Mouse (Mus musculus) CD4-positive, CD25-positive, alpha-beta regulatory T cell, adult 4 months (primary cell): ENCODE measurements around the gene Glod4. TPM values are rescaled to one million over a fixed set of nuclear protein-coding genes. Genes with fewer than 3 reads are reported as not detected.
"Not testable (repeated sequence)": the region's sequence is repeated elsewhere in the genome, so short reads cannot be mapped to it uniquely, and the experiment has no call there.

ENCODE experiments used
- ATAC-seq: one replicate; pipeline ENCODE4 v1.8.0; 2017
- polyA plus RNA-seq, 2 experiments: library from polyadenylated mRNA; unstranded; fragments of 100-300 nt; shearing (Covaris generic); gene quantifications; one replicate each; pipeline ENCODE4 v1.2.1; 2017

The Glod4 gene
- polyA plus RNA-seq, 2 experiments from 2014 or later = 78.6 to 89.4 TPM

DNA sequence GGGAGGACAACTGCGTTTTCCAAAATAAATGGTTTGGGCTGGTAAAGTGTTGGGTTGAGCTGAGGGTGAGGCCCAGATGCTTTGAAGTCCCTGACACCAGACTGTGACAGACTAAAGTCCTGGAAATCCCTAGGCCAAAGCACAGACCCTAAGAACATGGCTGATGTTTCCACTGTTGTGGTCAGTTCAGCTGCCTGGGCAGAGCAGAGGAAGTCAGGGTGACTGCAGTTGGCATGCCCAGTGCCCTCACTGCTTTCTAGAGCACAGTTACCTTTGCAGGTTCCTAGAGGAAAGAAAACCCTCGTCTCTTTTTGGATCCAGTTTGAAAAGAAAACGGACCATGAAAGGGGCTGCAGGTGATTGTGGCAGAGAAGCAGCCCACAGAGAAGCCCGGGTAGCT, 13.9 kb upstream of the Glod4 start:
- no peak for ATAC-seq

DNA sequence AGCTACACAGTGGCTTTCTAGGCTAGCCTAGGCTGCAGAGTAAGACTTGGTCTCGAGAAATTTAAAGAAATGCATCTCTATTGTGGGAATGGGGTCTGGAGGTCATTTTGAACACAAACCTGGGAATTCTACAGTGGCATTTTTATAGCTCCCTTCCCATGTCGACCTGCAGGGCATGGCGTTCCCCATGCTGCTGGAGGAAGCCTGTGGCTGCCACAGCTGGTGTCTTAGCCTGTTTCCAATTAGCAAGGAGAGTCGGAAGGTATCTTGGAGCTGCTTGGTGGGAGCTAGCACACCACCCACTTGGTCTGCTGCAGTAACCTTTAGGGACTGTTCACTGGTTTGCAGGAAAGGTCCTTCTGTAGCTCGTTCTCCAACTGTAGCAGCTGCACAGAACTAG, 12.6 kb upstream of the Glod4 start:
- no peak for ATAC-seq

DNA sequence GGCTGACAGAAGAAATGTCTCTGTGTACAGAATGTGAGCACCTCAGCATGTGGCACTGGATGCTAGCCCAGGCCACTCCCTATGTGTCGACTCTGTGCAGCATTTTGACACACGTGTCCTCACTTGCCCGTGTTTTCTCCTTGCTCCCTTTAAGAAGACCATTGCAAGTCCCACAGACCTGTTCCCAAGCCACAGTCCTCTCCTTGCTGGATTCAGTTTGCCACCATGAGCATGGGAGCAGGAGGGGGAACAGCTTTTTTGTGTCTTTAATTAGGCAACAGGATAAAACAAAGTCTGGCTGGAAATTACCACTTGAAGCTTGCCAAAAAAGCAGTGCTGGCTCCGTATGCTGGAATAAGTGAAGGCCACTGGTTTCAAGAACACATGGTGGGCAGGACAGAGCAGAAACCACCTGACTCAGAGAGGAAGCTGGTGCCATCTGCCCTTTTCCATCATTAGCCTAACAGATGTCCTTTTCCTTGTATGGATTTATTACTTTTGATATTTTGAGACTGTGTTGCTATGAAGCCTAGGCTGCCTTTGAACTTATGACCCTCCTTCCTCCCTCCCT, 12.0 kb upstream of the Glod4 start:
- no peak for ATAC-seq

DNA sequence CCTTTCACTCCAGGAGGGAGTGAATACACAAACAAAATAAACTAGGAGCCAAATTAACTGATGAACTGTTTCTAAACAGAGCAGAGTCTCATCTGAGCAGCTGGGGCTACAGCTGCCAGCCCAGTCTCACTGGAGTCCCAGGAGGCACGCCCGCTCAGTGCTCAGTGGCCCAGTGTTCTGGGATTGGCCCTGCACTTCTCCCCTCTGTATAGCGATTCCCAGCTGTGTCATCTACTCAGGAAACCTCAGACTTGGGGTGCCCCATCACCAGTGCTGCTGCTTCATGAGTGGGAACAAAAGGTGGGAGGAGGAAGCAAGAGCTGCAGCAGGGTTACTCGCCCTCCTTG, 10.4 kb upstream of the Glod4 start:
- ATAC-seq = no peak

DNA sequence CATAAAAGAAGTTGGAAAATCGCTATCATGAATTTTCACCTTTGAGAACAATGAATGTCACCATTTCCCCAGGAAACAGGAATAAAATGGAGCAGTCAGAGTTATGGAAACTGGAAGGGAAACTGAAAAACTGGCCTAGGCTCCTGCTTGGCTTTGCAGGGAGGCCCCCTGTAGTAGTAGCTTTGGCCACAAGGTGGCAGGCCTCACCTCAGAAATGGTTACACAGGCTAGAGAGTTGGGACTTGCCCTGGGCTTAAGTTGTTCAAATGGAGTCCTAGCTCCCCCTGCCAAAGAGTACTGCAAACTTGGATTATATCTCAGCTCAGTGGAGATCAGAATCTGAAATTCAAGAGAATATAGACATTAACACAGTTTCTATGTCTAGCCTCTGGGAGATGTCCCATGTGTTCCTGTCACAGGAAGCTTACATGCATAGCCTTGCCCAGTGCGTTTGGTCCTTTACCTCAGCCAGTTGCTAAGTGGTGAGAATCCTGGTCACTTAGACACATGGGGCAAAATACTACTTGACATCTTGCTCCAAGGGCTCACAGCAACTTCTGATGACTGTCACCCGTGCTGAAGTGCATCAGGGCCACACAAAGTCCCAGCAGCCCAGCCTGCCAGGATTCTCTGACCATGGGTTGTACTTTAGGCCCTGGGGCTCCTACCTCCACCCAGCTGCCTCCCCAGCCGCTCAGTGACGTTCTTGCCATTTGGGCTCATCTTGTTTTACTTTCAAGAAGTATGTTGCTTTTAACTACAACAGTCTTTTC, 9.8 kb upstream of the Glod4 start:
- ATAC-seq = peak; percentile 96

DNA sequence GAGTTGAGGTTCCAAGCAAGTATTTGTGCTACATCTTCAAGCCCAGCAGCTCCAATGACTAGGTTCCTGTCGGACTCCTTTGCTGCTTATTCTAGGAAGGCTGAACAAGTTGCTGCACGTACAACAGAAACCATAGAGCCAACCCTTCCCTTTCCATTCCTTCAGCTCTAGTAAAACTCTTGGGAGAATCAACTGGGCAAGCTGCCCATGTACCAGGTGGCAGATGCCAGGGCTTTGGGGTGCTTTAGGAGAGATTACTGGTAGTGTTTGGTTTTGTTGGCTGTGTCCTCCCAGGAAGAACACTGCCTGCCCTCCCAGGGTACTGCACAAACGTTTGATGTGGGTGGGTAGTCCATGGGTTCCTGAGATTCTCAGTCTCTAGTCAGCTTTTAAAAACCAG, 8.5 kb upstream of the Glod4 start:
- no peak for ATAC-seq

DNA sequence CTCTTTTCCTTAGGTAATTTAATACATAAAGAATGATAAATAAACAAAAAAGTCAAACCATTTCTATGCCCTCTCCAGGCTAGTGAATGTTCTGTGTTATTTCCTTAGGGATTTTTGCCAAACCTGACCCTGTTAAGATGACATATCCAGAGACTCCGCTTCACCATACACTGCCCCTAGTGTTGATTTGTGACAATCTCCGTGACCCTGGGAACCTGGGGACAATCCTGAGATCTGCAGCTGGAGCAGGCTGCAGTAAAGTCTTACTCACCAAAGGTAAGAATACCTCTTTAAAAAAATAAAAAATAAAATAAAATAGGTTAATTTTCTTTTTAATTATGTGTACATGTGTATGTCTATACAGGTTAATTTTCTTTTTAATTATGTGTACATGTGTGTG, 3.7 kb upstream of the Glod4 start:
- ATAC-seq = no peak

DNA sequence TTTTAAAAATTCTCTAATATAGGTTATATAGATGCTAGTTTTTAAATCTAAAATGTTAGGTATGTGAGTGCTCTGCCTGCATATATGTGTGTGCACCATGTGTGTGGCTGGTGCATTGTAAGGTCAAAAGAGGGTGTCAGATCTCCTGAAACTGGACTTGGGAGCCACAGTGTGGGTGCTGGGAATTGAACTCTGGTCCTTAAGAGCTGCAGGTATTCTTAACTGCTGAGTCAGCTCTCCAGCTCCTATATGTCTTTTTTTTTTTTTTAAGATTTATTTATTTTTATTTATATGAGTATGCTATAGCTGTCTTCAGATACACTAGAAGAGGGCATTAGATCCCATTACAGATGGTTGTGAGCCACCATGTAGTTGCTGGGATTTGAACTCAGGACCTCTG, 2.9 kb upstream of the Glod4 start:
- ATAC-seq = no peak

DNA sequence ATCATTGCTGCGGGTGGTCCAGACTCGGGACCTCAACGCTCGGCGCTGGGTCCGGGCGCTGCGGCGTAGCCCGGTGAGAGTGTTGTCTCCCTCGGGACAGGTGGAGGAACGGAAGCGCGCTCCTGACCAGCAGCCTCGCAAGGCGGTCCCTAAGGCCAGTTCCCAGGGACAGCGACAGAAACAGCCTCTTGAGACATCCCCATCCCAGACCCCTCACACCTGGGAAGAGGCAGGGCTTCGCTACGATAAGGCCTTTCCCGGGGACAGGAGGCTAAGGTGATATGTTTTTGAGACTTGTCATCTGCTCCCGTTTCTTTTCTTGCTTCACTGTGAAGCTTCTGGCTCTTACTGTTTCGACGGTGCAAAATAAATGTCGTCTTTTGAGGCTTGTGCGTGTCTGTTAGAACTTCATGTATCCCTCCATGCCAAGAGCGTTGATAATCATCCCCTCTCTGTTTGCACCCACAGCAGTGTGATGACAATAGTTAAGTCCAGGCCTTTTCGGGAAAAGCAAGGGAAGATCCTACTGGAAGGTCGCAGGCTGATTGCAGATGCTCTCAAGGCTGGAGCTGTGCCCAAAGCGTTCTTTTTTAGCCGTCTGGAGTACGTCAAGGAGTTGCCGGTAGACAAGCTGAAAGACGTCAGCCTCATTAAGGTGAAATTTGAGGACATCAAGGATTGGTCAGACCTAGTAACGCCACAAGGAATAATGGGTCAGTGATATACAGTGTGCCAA, 454 bp upstream of the Glod4 start:
- peak; percentile 21 for ATAC-seq

DNA sequence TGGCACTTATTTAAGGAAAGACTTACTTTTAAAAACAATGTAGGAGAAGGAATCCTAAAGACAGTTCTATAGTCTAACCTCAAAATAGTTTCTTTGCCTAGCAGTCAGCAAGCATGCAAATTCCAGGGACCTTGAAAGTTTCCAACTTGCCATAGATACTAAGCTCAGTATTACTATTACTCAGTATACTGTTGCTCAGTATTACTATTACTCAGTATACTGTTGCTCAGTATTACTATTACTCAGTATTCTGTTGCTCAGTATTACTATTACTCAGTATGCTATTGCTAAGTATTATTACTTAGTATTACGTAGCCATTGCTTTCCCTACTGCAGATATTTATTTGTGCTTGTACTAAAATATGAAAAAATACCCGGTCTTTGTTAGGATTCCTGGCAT, 3.8 kb downstream of the Glod4 start:
- ATAC-seq = no peak

DNA sequence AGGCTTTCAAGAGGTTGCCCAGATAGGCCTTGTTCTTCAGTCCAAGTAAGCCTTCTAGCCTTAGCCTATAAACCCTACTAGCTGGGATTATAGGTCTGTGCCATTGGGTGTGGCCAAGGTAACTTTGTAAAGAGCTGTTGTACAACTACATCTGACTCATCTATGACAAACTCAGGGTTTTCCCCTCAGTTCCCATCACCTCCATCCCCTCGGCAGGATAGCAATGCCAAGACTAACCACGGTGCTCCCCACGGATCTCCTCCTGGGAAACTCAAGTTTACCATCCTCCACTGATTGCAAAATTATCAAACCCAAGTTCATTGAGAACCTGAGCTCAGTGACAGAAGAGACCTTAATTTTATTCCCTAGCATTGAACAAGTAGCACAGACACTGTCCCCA, 7.4 kb downstream of the Glod4 start:
- no peak for ATAC-seq

DNA sequence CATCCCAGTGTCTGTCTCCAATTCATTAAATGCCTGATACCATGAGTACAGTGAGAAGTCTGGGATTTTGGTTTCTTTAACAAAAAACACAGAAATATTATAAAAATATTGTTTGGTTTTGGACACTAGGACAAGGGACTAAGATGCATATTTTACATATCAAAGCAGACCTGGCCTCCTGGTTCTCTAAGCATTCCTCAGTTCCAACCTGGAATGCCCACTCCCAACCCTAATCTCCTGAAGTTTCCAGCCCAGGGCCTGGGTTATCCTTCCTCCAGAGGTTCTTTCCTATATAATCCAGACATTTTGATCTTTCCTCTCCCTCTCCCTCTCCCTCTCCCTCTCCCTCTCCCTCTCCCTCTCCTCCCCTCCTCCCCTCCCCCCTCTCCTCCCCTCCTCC, 18.5 kb downstream of the Glod4 start:
- ATAC-seq = no peak

DNA sequence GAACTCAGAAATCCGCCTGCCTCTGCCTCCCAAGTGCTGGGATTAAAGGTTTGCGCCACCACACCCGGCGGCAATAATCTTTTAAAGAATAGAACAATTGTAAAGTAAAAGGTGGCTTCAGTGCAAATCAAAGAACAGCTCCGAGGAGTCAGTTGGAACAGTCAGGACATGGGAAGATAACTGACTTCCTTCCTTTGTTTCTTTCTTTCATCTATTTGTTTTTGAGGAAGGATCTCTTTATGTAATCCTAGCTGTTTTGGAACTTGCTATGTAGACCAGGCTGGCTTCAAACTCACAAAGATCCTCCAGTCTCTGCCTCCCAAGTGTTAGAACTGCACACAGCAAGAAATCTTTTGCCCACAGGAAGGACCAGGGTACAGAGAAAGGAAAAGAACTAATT, 18.9 kb downstream of the Glod4 start:
- ATAC-seq = no peak

DNA sequence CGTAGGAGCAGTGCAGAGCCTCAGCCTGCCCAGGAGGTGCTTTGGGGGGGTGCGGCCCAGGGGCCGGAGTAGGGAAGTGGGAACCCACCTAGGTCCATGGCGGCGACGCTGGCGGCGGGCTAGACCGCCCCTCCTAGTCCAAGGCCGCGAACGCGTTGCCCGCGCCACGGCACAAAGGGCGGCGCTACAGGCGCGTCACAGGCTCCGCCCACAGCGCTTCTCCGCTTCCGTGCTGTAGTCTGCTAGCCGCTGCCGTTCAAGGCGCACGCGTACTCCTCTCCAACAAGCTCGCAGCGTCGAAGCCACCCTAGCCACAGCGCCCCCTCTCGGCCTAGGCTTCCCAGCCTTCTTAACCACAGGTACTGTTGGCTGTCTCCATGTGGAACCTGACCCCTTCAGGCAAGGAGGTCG, 26.1 kb downstream of the Glod4 start, which contains the start of the genes Dbil5 and Gemin4:
Dbil5 (plus strand) TSS at position 219 of the 411 bp plus-strand sequence.
Gemin4 (minus strand) TSS at position 275 of the 411 bp plus-strand sequence.
- ATAC-seq = peak; percentile 99

DNA sequence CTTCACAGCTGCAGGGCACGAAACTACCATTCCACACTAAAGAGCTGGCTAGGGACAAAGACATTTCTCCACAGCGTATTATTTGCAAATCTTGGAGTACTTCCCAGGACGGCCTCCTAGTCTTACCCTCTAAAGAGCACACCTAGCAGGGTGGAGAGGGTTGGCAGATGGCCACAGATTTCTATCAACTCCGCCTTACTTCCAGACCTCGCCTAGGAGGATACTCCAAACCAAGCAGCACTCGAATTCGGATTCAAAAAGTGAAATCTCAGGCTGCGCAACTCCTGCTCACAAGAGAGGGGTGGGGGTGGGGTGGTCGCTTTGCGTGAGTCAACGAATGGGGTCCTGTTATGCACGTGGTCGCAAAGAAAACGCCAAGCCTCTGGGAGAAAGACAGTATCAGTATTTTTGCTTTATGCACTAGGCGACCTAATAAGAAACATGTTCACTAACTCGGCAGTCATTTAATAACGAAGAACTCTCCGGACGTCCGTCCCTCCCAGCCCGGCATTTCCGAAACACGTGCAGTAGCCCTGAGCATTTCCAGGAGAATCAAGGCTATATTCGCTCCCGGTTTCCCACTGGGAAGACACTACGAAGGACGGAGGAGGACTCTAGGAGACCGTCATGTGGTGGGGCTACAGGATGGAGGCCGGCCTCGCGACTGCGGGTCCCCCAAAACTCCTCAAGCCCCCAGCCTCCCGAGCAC, 26.7 kb downstream of the Glod4 start:
- peak; percentile 21 for ATAC-seq

DNA sequence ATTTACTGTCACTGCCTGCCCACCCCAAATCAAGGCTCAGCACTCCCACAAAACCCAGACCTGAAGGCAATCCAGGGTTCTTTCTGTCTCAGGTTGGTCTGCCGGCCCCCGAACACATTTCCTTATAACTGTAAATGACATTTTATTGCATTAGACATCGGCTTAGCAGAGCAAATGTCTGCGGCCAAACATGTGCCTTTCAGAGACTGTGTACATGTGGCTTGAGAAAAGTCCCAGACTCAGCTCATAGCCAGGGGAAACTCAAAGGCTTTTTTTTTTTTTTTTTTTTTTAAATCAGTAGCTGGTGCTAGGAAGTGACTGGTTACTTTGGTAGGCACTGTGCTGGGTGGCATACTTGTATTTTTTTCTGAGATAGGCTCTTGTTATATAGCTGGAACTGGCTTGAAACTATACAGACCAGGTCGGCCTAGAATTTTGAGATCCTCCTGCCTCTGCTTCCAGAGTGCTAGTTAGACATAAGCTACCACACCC, 27.4 kb downstream of the Glod4 start:
- no peak for ATAC-seq

DNA sequence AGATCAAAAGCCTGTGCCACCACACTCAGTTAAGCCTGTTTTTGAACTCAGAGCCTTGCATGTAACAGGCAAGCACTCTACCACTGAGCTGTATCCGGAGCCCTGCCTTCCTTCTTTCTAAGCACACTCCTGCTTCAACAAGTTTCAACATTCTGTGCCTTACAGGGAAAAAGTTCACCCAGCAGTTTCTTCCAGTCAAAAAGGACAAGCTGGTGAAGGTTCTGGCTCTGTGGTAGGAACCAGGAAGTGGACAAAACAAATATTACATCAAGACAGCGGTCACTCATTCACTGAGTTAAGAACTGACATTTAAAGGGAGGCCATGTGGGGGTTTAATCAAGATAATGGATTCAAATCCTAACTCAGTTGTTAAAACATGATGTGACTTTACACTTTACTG, 28.5 kb downstream of the Glod4 start:
- no peak for ATAC-seq

DNA sequence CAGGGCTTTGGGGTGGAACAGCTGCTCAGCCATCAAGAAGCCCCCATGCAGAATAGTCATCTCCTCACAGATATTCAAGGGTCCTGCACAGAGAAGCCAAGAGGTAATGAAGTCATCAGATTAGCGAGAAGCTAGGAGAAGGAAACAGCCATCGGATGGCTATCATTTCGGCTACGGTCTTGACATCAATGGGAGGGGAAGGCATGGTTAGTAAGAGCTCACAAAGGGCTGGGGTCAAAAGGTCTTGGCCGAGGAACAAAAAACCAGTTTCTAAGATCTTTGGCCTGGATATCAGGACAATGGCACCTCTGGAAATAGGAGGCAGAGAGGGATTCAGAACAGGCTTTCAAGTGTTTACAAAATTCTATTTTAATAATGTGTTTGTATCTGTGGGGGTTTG, 29.7 kb downstream of the Glod4 start:
- no peak for ATAC-seq

DNA sequence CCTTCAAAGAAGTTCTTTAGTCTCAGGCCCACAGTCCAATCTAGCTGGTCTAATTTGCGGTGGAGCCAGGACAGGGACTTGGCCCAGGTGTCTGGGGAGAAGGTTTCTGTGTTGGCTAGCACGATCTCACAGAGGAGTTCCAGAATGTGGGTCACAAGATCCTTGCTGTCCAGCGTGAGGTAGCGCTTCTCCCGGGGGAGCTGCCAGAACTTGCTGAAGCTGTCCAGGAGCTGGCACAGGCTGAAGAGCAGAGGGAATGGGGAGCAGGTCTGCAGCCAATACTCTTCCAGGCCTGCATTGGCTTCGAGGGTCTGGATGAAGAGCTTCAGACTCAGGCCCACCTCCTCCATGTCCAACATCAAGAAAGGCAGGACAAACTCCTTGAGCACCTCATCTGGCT, 31.9 kb downstream of the Glod4 start:
- ATAC-seq = not testable (repeated sequence)

DNA sequence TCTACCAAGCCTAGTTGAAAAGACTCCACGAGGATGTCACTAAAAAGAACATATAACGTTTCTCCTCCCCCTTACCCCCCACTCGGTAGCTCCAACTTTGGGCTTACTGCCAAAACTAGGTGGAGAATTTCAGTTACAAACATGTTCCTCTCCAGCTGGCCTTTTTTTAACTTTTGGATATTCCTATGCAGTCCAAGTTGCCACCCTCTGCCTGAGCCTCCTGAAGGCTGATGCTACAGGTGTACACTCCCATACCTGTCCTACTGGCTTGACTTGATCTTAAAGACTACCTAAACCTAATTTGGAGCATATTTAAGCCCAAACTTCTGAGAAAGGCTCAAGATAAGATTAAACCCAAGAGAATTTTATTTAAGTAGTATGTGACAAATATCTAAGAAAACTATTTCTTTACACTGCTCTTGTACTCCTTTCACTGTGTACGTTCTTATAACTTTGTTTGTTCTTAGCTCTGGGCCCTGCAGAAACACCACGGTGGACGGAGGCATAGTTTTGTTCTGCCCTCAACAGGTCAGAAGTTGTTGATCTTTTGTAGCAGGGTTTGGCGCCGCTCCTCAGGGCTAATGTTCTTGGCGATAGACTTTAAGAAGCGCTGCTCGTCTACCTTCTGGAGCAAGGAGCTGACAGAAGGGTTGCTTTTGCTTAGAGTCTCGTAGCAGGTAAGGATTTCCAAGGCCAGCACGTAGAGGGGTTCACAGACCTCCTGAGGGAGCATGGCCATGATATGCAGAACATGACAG, 33.1 kb downstream of the Glod4 start:
- no peak for ATAC-seq

DNA sequence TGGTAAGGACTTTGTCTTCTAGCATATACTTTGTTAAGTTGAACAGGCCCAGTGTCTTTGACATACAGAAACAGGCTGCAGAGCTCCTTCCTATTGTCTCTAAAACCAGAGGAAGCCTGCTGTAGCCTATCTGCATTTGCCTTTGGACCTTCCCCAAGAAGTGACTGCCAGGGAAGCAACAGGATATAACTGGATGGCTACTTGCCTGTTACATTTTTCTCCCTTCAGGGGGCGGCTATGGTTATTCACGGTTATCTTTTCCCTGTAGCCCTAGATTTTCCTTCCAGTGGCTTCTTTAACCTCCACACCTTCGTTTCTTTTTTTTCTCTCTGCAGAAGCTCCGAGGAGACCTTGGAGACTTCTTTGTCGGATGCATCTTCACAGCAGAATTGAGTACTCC, 36.7 kb downstream of the Glod4 start:
- ATAC-seq = no peak
